Mouse (Mus musculus): ENCODE data around the gene Lpcat1.

- TF ChIP-seq CTCF (IDR thresholded peaks at IDR 0.05; ENCODE audit: insufficient read depth, low read length) (no peak), POLR2A (IDR thresholded peaks at IDR 0.05; ENCODE audit: borderline replicate concordance, extremely low read depth, low read depth, low read length) (no peak)
These were observed 27.5 kb downstream of the Lpcat1 start for GRCm38 (mm10) chr13:73494528-73494927.
